11 mouse cellular contexts compared by ENCODE assay signal in the genomic region with DNA sequence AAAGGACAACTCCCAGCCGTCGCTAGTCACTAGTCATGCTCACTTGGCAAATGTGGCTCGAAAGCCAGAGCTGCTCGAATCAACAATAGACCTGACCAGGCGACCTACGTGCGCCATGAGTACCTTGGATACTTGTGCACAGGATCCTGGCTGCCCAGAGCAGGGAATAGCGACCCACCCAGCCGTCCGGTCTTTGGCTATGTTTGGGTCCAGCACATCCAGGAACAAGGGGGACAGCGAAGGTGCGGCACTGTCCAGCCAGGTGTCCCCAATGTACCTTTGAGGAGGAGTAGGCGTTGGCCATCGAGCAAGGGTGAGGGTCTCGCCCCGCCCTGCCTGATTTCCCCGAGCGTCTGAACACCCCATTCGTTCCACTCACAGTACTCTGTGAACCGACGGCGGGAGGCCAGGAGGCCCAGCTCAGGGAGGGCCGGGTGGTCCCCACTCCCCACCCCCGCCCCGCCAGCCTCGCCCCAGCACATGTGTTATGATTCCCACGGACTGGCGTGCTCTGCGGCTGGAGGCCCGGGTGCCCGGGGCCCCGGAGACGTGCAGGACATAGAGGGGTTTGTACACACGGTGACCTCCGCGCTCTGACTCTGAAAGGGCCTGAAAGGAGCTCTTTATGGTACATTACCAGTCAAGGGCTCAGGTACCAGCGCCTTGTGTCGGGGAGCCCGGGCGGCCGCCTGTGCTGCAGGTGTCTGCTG. TPM values are rescaled to one million over a fixed set of nuclear protein-coding genes. Genes with fewer than 3 reads are reported as not detected.
DNase-seq lines count a peak whose midpoint lies in the region; ATAC-seq lines count a peak whose summit lies in the region.
"Had no signal": no experiment of that assay in that cellular context is flagged by ENCODE, and none has a peak within 500 bp of the region (broad histone marks: within the 10 kb centered on the region; RNA-seq: fewer than 3 reads in every experiment).

No protein-coding gene starts in this region.

- 0 out of 2 replicates have a peak overlapping the region, but pooled peaks have one; percentile 11 for H3K27ac ChIP-seq in neural tube, embryonic 11.5 days (ENCODE audit: low read depth, low read length)
- no peak overlapping the region for H3K27ac ChIP-seq in forebrain, embryonic 14.5 days (ENCODE audit: low read depth, low read length)
- H3K27ac ChIP-seq in limb, embryonic 12.5 days = no peak overlapping the region
- no peak overlapping the region for H3K27ac ChIP-seq in stomach, embryonic 16.5 days (ENCODE audit: low read length)

- H3K9ac ChIP-seq in neural tube, embryonic 11.5 days (ENCODE audit: low read length) = no peak overlapping the region
- H3K9ac ChIP-seq in forebrain, embryonic 14.5 days (ENCODE audit: low read length) = no peak overlapping the region
- no peak overlapping the region for H3K9ac ChIP-seq in limb, embryonic 12.5 days (replicated peaks)
- H3K9ac ChIP-seq in stomach, embryonic 16.5 days (ENCODE audit: low read length) = no peak overlapping the region

- H3K4me1 ChIP-seq in neural tube, embryonic 11.5 days (ENCODE audit: control insufficient read depth, insufficient read depth, low read length) = peaks cover 8% of the 10 kb centered on the region
- 0 out of 2 replicates have a peak, but pooled peaks cover 3% of the 10 kb centered on the region for H3K4me1 ChIP-seq in forebrain, embryonic 14.5 days (ENCODE audit: control insufficient read depth, insufficient read depth, low read length)
- peaks cover 13% of the 10 kb centered on the region; the same call in 1 of the 2 replicates for H3K4me1 ChIP-seq in limb, embryonic 12.5 days (replicated peaks)
- 0 out of 2 replicates have a peak, but pooled peaks cover 3% of the 10 kb centered on the region for H3K4me1 ChIP-seq in stomach, embryonic 16.5 days (ENCODE audit: control insufficient read depth, insufficient read depth, low read length)

- intact Hi-C loops in left cerebral cortex, postnatal 36 days (cut with DNase I) = loop anchor here (2.0 kb wide), 1 partner anchor 17 kb away; no protein-coding TSS in a partner anchor

- peak; percentile 77 for DNase-seq in neural tube, embryonic 11.5 days (ENCODE audit: low spot score)
- DNase-seq in neural tube, embryonic 10.5 days (ENCODE audit: extremely low spot score, low spot score) = no peak
- DNase-seq in forebrain, embryonic 14.5 days (ENCODE audit: low spot score) = no peak
- no peak for DNase-seq in left cerebral cortex, postnatal 36 days (ENCODE audit: low spot score in 2 of 2)
- DNase-seq in kidney, adult 8-10 months = no peak
- DNase-seq in layer of hippocampus, adult 8-10 months (ENCODE audit: low spot score in 2 of 2) = no peak
- DNase-seq: kidney, adult 2 months had no signal

- peaks cover 72% of the 10 kb centered on the region for H3K27me3 ChIP-seq in neural tube, embryonic 11.5 days (ENCODE audit: control insufficient read depth, insufficient read depth, low read length)
- H3K27me3 ChIP-seq in forebrain, embryonic 14.5 days (replicated peaks; ENCODE audit: control insufficient read depth, insufficient read depth, low read length) = peaks cover 78% of the 10 kb centered on the region
- peaks cover 89% of the 10 kb centered on the region for H3K27me3 ChIP-seq in limb, embryonic 12.5 days
- H3K27me3 ChIP-seq in stomach, embryonic 16.5 days (ENCODE audit: control insufficient read depth, insufficient read depth, low read length) = peaks cover 64% of the 10 kb centered on the region

- WGBS in neural tube, embryonic 11.5 days = 1% methylated on average over 41 of the region's 41 CpGs
- WGBS in forebrain, embryonic 14.5 days = 1% methylated on average over 41 of the region's 41 CpGs
- 3% methylated on average over 41 of the region's 41 CpGs for WGBS in limb, embryonic 12.5 days
- 3% methylated on average over 41 of the region's 41 CpGs for WGBS in stomach, embryonic 16.5 days

- peak overlapping the region; percentile 44 for H3K4me2 ChIP-seq in neural tube, embryonic 11.5 days (ENCODE audit: low read depth)
- H3K4me2 ChIP-seq in forebrain, embryonic 14.5 days (ENCODE audit: low read length) = no peak overlapping the region
- H3K4me2 ChIP-seq in limb, embryonic 12.5 days = peak overlapping the region; percentile 19; the same call in 1 of the 2 replicates
- H3K4me2 ChIP-seq in stomach, embryonic 16.5 days (ENCODE audit: low read depth, low read length) = no peak overlapping the region

- H3K9me3 ChIP-seq in neural tube, embryonic 11.5 days (ENCODE audit: control insufficient read depth, low read length) = no peaks in the 10 kb centered on the region
- no peaks in the 10 kb centered on the region for H3K9me3 ChIP-seq in forebrain, embryonic 14.5 days (replicated peaks; ENCODE audit: control insufficient read depth, low read length)
- H3K9me3 ChIP-seq in limb, embryonic 12.5 days = no peaks in the 10 kb centered on the region; the same call in 1 of the 2 replicates
- H3K9me3 ChIP-seq in stomach, embryonic 16.5 days (replicated peaks; ENCODE audit: control insufficient read depth, low read length) = no peaks in the 10 kb centered on the region

- H3K4me3 ChIP-seq in neural tube, embryonic 11.5 days (ENCODE audit: low read depth, low read length) = no peak overlapping the region
- H3K4me3 ChIP-seq in forebrain, embryonic 14.5 days (ENCODE audit: low read depth, low read length) = peak overlapping the region; percentile 10; the same call in 1 of the 2 replicates
- peak overlapping the region; percentile 16; the same call in 1 of the 2 replicates for H3K4me3 ChIP-seq in limb, embryonic 12.5 days (replicated peaks)
- H3K4me3 ChIP-seq in stomach, embryonic 16.5 days (replicated peaks; ENCODE audit: low read length) = peak overlapping the region; percentile 19

- ATAC-seq in neural tube, embryonic 11.5 days (ENCODE audit: insufficient read depth, low FRiP score, low TSS enrichment) = peak; percentile 80
- peak; percentile 38; the same call in 1 of the 2 replicates for ATAC-seq in forebrain, embryonic 14.5 days
- ATAC-seq in limb, embryonic 12.5 days (ENCODE audit: insufficient number of reproducible peaks, insufficient read depth, low FRiP score, low TSS enrichment, low read depth) = peak; percentile 52
- ATAC-seq in stomach, embryonic 16.5 days (ENCODE audit: insufficient read depth, low FRiP score) = peak; percentile 82

- H3K36me3 ChIP-seq in neural tube, embryonic 11.5 days (ENCODE audit: control insufficient read depth, insufficient read depth, low read length) = no peaks in the 10 kb centered on the region
- H3K36me3 ChIP-seq in forebrain, embryonic 14.5 days (ENCODE audit: control insufficient read depth, insufficient read depth, low read length) = no peaks in the 10 kb centered on the region
- no peaks in the 10 kb centered on the region for H3K36me3 ChIP-seq in limb, embryonic 12.5 days
- no peaks in the 10 kb centered on the region for H3K36me3 ChIP-seq in stomach, embryonic 16.5 days (ENCODE audit: control insufficient read depth, insufficient read depth, low read length)
- H3K36me3 ChIP-seq: G1E had no signal

RNA-seq across cellular contexts. Expression of gene Ptf1a, which starts 13.7 kb away (rescaled TPM):
- 13.0 and 13.6 TPM in 2 replicates for polyA plus RNA-seq in neural tube, embryonic 11.5 days (2014; fragmentation: Nextera tagmentation; extraction: Ambion mirVana)
- 0.37 TPM in 1 of 2 replicates, not detected in the other for polyA plus RNA-seq in forebrain, embryonic 14.5 days (2014; fragmentation: Nextera tagmentation; extraction: Ambion mirVana)
- not detected in 2 replicates for polyA plus RNA-seq in limb, embryonic 12.5 days (2016; fragmentation: Nextera tagmentation; extraction: Ambion mirVana)
- 11.5 and 17.1 TPM in 2 replicates for polyA plus RNA-seq in stomach, embryonic 16.5 days (2015; fragmentation: Nextera tagmentation; extraction: Ambion mirVana)
- total RNA-seq in left cerebral cortex, postnatal 36 days (2021) = not detected
- total RNA-seq in layer of hippocampus, adult 8-10 months (2022) = not detected
- total RNA-seq: adrenal gland, postnatal 10 days; G1E had no signal
- polyA plus RNA-seq: G1E; kidney, adult 2 months had no signal

Comparison
In these comparisons a context has a peak if more than half of its experiments do, and no peak if none do; other contexts are left out.
1. H3K4me2 ChIP-seq: peak in neural tube, embryonic 11.5 days (single experiment) and limb, embryonic 12.5 days (single experiment); none in forebrain, embryonic 14.5 days (single experiment) and stomach, embryonic 16.5 days (single experiment).
2. Peak in every context shown above with its lines, with median percentiles within 50 percentile points of each other: ATAC-seq.